Mouse (Mus musculus) MEL (cell line): Measurements from ENCODE around the gene Pls1. TPM values are rescaled to one million over a fixed set of nuclear protein-coding genes. Genes with fewer than 3 reads are reported as not detected.

Source experiments
- DNase-seq: peaks from one replicate; pipeline ENCODE4 v3.0.0; 2011; ENCODE audit warnings: low read depth, low spot score
- H3K27ac ChIP-seq: 2 replicates; pipeline ENCODE4 v1.5.1; 2012; ENCODE audit warnings: low read depth, mild to moderate bottlenecking, control low read depth, low read length, moderate library complexity; ENCODE audit not compliant: control insufficient read depth
- H3K27me3 ChIP-seq, 2 experiments: fragments of 150-350 bp in 1 of 2; sonication (generic) in 1 of 2; 2 replicates each; pipeline ENCODE4 v1.6.1; 2012; ENCODE audit warnings: low read length in 2 of 2, mild to moderate bottlenecking in 2 of 2, improper control_type of control experiment in 1 of 2, moderate library complexity in 1 of 2; ENCODE audit not compliant: insufficient read depth in 2 of 2, control insufficient read depth in 1 of 2
- H3K36me3 ChIP-seq, 2 experiments: 2 replicates each; pipeline ENCODE4 v1.6.1; 2012 to 2014; ENCODE audit warnings: low read length in 2 of 2, improper control_type of control experiment in 1 of 2, inconsistent platforms in 1 of 2, mild to moderate bottlenecking in 1 of 2; ENCODE audit not compliant: insufficient read depth in 2 of 2, control insufficient read depth in 1 of 2
- H3K4me1 ChIP-seq, 2 experiments: fragments of 150-350 bp in 1 of 2; sonication (generic) in 1 of 2; 2 replicates each; pipeline ENCODE4 v1.6.1; 2012; ENCODE audit warnings: low read length in 2 of 2, improper control_type of control experiment in 1 of 2, mild to moderate bottlenecking in 1 of 2; ENCODE audit not compliant: insufficient read depth in 2 of 2, control insufficient read depth in 1 of 2
- H3K4me3 ChIP-seq, 2 experiments: fragments of 150-350 bp in 1 of 2; sonication (generic) in 1 of 2; 2 replicates each; pipeline ENCODE4 v1.5.1; 2012; ENCODE audit warnings: low read depth in 2 of 2, low read length in 2 of 2, mild to moderate bottlenecking in 2 of 2, moderate library complexity in 2 of 2, control low read depth in 1 of 2, improper control_type of control experiment in 1 of 2; ENCODE audit not compliant: control insufficient read depth in 1 of 2, insufficient read depth in 1 of 2
- H3K79me2 ChIP-seq: 2 replicates; pipeline ENCODE4 v1.6.1; 2012; ENCODE audit warnings: mild to moderate bottlenecking, low read length, moderate library complexity; ENCODE audit not compliant: control insufficient read depth, poor library complexity, insufficient read depth
- H3K9ac ChIP-seq: 2 replicates; pipeline ENCODE4 v1.6.1; 2012; ENCODE audit warnings: low read depth, mild to moderate bottlenecking, control low read depth, low read length, moderate library complexity; ENCODE audit not compliant: control insufficient read depth, poor library complexity, severe bottlenecking
- H3K9me3 ChIP-seq: fragments of 150-350 bp; sonication (generic); replicated peaks from 2 replicates; pipeline ENCODE4 v1.6.1; 2012; ENCODE audit warnings: mild to moderate bottlenecking, low read length, improper control_type of control experiment, moderate library complexity; ENCODE audit not compliant: insufficient read depth
- CHD1 ChIP-seq: IDR thresholded peaks from 2 replicates; pipeline ENCODE4 v1.6.1; 2012; ENCODE audit warnings: low read depth, mild to moderate bottlenecking, inconsistent platforms, low read length, improper control_type of control experiment
- CHD2 ChIP-seq: IDR thresholded peaks from 2 replicates; pipeline ENCODE4 v1.6.1; 2011; ENCODE audit warnings: low read length, improper control_type of control experiment
- ETS1 ChIP-seq: IDR thresholded peaks from 2 replicates; pipeline ENCODE4 v1.6.1; 2012; ENCODE audit warnings: low read depth, mild to moderate bottlenecking, inconsistent platforms, low read length, improper control_type of control experiment, moderate library complexity
- HCFC1 ChIP-seq: IDR thresholded peaks from 2 replicates; pipeline ENCODE4 v1.6.1; 2012; ENCODE audit warnings: low read depth, mild to moderate bottlenecking, inconsistent platforms, low read length, improper control_type of control experiment, moderate library complexity
- JUND ChIP-seq: IDR thresholded peaks from 2 replicates; pipeline ENCODE4 v1.6.1; 2011; ENCODE audit warnings: low read depth, mild to moderate bottlenecking, improper control_type of control experiment, low read length
- MAZ ChIP-seq: IDR thresholded peaks from 2 replicates; pipeline ENCODE4 v1.6.1; 2012; ENCODE audit warnings: low read depth, mild to moderate bottlenecking, inconsistent platforms, low read length, improper control_type of control experiment
- MXI1 ChIP-seq: IDR thresholded peaks from 2 replicates; pipeline ENCODE4 v1.6.1; 2011; ENCODE audit warnings: mild to moderate bottlenecking, low read depth, low read length, improper control_type of control experiment
- MYC ChIP-seq: IDR thresholded peaks from 2 replicates; pipeline ENCODE4 v1.6.1; 2011; ENCODE audit warnings: low read depth, mild to moderate bottlenecking, low read length, improper control_type of control experiment, moderate library complexity
- NRF1 ChIP-seq: IDR thresholded peaks from 2 replicates; pipeline ENCODE4 v1.6.1; 2014; ENCODE audit warnings: low read depth, mild to moderate bottlenecking, inconsistent platforms, low read length, improper control_type of control experiment, moderate library complexity; ENCODE audit not compliant: poor library complexity, insufficient read depth, severe bottlenecking
- POLR2AphosphoS5 ChIP-seq: IDR thresholded peaks from 2 replicates; pipeline ENCODE4 v1.6.1; 2012; ENCODE audit warnings: low read depth, borderline replicate concordance, mild to moderate bottlenecking, inconsistent platforms, low read length, moderate library complexity, mixed read lengths
- SMC3 ChIP-seq: IDR thresholded peaks from 2 replicates; pipeline ENCODE4 v1.6.1; 2011; ENCODE audit warnings: low read depth, low read length, improper control_type of control experiment
- TAL1 ChIP-seq: IDR thresholded peaks from 2 replicates; pipeline ENCODE4 v1.6.1; 2012; ENCODE audit warnings: mild to moderate bottlenecking, inconsistent platforms, low read length, moderate library complexity, mixed read lengths
- TBP ChIP-seq: IDR thresholded peaks from 2 replicates; pipeline ENCODE4 v1.8.0; 2011; ENCODE audit warnings: low read depth, low read length, improper control_type of control experiment
- UBTF ChIP-seq: IDR thresholded peaks from 2 replicates; pipeline ENCODE4 v1.6.1; 2012; ENCODE audit warnings: low read depth, mild to moderate bottlenecking, inconsistent platforms, low read length, improper control_type of control experiment, moderate library complexity, borderline replicate concordance; ENCODE audit not compliant: insufficient read depth
- USF2 ChIP-seq, 2 experiments: IDR thresholded peaks; 2 replicates each; pipeline ENCODE4 v1.6.1; 2011 to 2012; ENCODE audit warnings: improper control_type of control experiment in 2 of 2, low read length in 2 of 2, borderline replicate concordance in 1 of 2, inconsistent platforms in 1 of 2, low read depth in 1 of 2, mild to moderate bottlenecking in 1 of 2; ENCODE audit not compliant: insufficient read depth in 1 of 2
- ZC3H11A ChIP-seq: IDR thresholded peaks from 2 replicates; pipeline ENCODE4 v1.6.1; 2012; ENCODE audit warnings: low read depth, mild to moderate bottlenecking, inconsistent platforms, low read length, improper control_type of control experiment
- ZNF384 ChIP-seq: IDR thresholded peaks from 2 replicates; pipeline ENCODE4 v1.6.1; 2012; ENCODE audit warnings: low read depth, mild to moderate bottlenecking, inconsistent platforms, low read length, improper control_type of control experiment
- polyA plus RNA-seq, 2 experiments: library from polyadenylated mRNA; stranded (reverse) in 1 of 2; unstranded in 1 of 2; fragments of >175 nt in 1 of 2; fragments of >200 nt in 1 of 2; gene quantifications; 2 replicates each; pipeline versions ENCODE4 v1.2.1 to v1.2.4; 2012; ENCODE audit warnings: low replicate concordance in 2 of 2, low read depth in 1 of 2; ENCODE audit not compliant: insufficient read length in 2 of 2, insufficient read depth in 1 of 2, missing spikeins in 1 of 2
- total RNA-seq: library from RNA; depleted of rRNA; stranded (reverse); fragments of 300-350 nt; gene quantifications from 2 replicates; pipeline ENCODE4 v1.2.3, GENCODE M21; 2012

Pls1 gene
- total and polyA plus RNA-seq, 3 experiments: 0.04 TPM; not detected in 2

DNA sequence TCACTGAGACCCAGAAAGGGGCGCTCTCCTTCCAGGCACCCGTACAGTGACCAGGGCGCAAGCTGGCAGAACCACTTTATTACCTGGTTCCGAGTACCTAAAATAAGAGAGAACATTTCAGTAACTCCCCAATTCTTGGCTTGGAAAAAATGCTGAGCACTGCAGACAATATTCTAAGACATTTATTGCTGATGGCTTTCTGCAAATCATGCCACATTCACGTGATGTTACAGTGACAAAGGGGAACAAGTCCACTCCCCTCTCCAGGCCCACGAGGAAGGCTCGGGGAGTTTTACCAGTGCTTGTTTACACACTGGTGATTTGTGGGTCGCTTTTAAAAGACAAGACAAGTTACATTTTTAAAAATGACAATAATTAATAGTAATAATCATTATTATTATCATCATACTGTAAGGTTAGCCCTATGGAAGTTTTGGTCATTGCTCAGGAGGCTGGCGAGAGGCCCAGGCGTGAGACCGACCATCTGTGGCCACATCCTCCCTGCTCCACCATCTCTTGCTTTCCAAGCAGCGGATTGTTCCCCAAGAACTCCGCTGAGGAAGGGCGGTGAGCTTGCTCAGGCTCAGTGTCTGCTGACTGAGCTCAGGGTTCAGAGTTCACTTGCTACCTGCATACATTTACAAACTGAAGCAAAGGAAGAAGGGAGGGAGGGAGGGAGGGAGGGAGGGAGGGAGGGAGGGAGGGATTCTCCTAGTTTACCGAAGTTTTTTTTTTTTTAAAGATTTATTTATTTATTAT lies 50.9 kb downstream of the Pls1 start:
- no peaks in the 10 kb centered on the region for H3K4me1 ChIP-seq
- H3K9me3 ChIP-seq: no peaks in the 10 kb centered on the region
- DNase-seq: no peak
- no peaks in the 10 kb centered on the region for H3K36me3 ChIP-seq
- H3K79me2 ChIP-seq: no peaks in the 10 kb centered on the region
- no peak overlapping the region for H3K4me3 ChIP-seq
- no peak overlapping the region for H3K27ac ChIP-seq
- TF ChIP-seq MXI1 (no peak), HCFC1 (no peak), NRF1 (no peak), ZNF384 (no peak), CHD2 (no peak), UBTF (no peak), MYC (no peak), SMC3 (no peak), TBP (no peak), ETS1 (no peak), JUND (no peak), POLR2AphosphoS5 (no peak), MAZ (no peak), ZC3H11A (no peak), CHD1 (no peak), USF2 (IDR thresholded peaks at IDR 0.05; ENCODE audit: borderline replicate concordance in 1 of 2, insufficient read depth in 1 of 2, low read depth in 1 of 2, low read length in 2 of 2) (no peak)
- TF ChIP-seq, all 39 proteins: peak for 0
- Histone ChIP-seq H3K27me3 (peaks cover 0 to 4% of the 10 kb centered on the region in 2 experiments; a peak in 2 of 4 replicates), H3K9ac (no peak overlapping the region)

DNA sequence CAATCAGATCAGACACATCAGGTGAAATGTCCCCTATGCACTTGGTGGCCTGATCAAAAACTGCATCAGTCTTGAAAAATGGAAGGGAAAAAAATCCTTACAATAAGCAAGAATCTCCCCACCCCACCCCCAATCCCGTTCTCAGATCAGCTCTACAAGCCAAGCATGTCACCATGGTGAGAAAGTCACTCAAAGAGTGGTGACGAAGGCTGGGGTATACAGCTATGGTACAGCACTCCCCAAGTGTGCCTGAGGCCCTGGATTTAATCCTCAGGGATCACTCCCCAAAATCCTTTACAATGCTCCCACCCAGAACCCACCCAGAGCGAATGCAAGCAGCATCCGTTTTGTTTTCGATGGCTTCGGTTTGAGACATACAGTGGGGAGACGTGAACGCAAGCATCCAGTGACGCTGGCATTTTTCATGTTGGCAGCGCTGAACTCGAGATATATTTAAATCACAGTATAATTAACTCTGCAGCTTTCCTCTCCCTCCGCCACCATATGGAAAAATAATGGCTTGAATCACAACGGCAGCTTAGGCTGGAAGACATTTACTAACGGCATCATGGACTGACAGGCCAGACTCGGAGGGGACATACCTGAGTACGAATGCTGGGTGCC lies 60.1 kb downstream of the Pls1 start:
- no peaks in the 10 kb centered on the region for H3K4me1 ChIP-seq
- H3K27me3 ChIP-seq: no peaks in the 10 kb centered on the region
- no peaks in the 10 kb centered on the region for H3K79me2 ChIP-seq
- H3K36me3 ChIP-seq: no peaks in the 10 kb centered on the region
- DNase-seq: no peak
- H3K9ac ChIP-seq: no peak overlapping the region
- no peaks in the 10 kb centered on the region for H3K9me3 ChIP-seq
- no peak overlapping the region for H3K27ac ChIP-seq
- H3K4me3 ChIP-seq: no peak overlapping the region
- TF ChIP-seq TAL1 (no peak), CHD1 (no peak), POLR2AphosphoS5 (no peak)
